Mouse (Mus musculus) neutrophil, adult 5-6 weeks (primary cell): ENCODE measurements around the gene Efnb3. TPM values are rescaled to one million over a fixed set of nuclear protein-coding genes. Genes with fewer than 3 reads are reported as not detected.

Source experiments
- ATAC-seq: fragments of 151-379, 151-347 bp; 2 replicates; pipeline ENCODE4 v1.8.0; 2017; ENCODE audit warnings: mild to moderate bottlenecking, moderate TSS enrichment; ENCODE audit not compliant: insufficient number of reproducible peaks, poor library complexity, low FRiP score, severe bottlenecking; ENCODE audit errors: extremely low read depth
- total RNA-seq: library from RNA; stranded (forward); fragments of 200-1000 nt; gene quantifications from 2 replicates; pipeline ENCODE4 v1.2.3, GENCODE M21; 2017

Efnb3 gene
- total RNA-seq, 1 experiment from 2014 or later, result 0.47 TPM

DNA sequence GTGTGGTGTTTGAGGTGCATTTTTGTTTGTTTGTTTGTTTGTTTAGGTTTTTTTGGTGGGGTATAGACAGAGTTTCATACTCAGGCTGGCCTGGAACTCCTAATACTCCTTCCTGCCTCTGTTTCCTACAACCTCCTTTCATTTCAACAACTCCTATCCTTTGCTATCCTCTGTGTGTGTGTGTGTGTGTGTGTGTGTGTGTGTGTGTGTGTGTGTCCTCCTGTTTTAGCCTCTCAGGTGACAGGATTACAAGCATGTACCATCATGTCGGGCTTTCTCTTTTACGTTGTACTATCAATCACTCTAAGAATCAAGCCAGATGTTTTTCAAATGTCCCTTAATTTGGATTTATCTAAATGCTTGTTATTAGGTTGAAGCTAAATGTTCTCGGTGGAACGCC, 33.4 kb downstream of the Efnb3 start:
- no peak for ATAC-seq

DNA sequence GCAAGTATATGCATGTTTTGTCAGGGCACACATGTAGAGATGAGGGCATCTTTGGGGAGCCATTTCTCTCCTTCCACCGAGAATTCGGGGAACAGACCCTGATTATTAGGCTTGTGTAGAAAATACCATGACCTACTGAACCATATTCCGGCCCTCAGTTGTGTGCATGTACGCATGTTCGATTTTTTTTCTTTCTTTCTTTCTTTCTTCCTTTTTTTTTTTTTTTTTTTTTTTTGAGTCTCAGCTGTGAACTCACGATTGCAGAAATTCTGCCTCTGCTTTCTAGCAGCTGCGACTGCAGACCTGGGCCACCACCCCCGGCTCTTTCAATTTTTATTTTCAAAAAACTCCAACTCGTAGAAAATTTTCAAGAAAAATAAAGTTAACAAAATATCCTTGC, 34.3 kb downstream of the Efnb3 start:
- no peak for ATAC-seq

DNA sequence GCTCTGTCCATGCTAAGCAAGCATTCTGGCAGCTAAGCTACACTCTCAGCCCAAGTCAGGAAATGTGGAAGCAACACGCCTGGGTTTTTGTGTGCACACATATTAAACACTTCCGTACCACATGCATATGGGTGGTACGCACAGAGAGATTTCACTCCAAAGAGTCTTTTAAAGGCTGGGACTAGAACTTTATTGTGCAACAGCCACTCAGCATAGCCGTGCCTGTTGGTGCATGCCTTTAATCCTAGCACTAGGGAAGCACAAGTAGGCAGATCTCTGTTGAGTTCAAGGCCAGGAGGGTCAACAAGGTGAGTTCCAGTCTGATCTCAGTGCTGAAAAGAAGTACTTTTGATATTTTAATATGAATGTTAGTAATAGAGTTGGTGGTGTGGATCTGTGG, 36.4 kb downstream of the Efnb3 start:
- no peak for ATAC-seq

DNA sequence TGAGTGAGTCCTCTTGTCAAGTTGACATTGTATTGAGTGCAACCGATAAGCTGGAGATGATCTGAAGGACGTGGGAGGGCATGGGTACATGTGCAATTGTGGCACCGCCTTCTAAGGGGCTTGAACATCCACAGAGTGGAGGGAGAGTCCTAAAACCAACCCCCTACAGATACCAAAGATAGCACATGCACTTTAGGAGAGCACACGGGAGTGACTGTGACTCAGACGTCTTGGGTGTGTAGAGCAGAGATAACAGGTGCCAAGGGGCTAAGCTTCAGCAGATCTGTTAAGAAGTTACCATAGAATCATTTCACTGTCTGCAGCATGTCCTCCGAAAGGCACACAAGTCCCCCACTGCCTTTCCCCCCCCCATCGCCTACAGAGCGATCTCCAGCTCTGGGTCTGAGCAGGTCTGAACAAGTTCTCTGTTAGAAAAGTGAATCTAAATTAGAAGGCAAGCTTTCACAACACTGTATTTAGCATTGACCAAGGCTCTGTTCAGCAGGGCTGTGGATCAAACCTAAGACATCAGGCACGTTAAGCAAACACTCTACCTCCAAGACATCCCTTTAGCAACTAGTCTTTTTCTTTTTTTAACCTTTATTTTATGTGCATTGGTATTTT, 38.4 kb downstream of the Efnb3 start:
- no peak for ATAC-seq

DNA sequence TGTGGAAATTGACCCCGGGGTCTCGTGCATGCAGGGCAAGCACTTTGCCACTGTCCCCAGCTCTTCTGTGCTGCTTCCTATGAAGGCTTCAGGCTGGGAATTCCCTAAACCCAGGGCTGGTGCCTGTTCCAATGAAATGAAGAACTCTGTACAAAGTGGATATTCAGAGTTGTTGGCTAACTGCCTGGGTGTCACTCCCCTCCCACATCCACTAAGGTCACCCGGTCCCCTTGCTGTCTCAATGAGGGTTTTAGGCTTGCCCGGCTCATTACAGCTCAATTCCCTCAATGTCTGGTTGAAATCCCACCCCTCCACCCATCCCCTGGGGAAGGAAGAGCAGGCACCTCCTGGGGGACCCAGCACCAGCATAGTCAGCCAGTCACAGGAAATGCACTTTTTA, 40.0 kb downstream of the Efnb3 start:
- ATAC-seq, result no peak

DNA sequence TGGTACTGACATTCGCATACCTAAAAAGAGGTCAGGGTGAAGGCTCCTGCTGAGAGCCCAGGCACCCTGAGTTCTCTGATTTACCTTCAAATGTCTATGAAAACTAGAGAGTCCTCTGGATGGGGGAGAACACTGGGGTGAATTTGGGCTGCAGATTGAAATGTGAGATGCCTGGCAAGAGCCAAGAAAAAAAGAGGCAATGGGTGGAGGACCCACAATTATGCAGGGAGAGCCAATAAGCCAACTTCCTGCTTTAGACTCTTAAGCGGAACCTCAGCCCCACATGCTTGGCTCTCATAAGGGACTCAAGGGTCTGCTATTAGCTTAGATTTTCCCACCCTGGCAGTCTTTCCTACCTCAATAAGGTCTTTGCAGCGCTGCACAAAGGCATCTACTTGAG, 43.3 kb downstream of the Efnb3 start:
- no peak for ATAC-seq

DNA sequence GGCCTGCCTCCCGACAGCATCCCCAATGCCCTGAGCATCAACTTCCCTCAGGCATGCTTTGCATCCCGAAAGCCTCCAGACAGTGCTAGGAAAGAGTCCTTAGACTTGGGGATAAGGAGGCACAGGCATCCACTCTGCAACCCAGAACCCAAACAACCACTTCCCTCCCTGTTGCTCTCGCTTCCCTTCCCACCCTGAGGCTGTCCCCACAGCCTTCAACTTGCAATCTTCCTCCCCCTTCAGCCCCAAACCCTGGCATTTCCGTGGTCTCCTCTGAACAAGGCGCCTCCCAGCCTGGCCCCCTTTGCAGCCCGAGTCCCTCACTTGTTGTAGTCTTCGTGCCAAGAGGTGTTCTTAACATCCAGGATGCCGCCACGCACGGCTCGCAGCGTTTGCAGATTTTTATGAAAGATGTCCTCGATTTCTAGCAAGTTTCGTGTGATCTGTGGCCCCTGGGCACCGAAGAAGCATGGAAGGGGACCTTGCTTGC, 43.8 kb downstream of the Efnb3 start:
- ATAC-seq, result no peak

DNA sequence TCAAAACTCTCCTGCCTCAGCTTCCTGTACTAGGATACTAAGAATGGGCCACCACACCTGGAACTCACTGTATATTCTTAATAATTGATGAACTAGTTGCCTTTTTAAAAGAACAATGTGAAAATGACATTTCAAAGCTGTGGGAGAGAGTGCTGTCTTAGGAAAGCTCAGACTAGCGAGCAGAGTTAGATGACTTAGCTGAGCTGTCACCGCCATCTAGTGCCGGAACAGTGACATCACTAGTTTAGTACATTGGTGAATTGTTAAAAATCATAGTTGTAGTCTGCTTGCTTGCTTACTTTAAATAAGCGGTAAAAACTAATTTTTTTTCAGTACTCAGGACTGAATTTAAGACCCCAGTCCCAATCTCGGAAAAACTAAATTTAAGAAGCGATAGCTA, 46.2 kb downstream of the Efnb3 start:
- ATAC-seq, result peak; percentile 56; the same call in 1 of the 2 replicates

DNA sequence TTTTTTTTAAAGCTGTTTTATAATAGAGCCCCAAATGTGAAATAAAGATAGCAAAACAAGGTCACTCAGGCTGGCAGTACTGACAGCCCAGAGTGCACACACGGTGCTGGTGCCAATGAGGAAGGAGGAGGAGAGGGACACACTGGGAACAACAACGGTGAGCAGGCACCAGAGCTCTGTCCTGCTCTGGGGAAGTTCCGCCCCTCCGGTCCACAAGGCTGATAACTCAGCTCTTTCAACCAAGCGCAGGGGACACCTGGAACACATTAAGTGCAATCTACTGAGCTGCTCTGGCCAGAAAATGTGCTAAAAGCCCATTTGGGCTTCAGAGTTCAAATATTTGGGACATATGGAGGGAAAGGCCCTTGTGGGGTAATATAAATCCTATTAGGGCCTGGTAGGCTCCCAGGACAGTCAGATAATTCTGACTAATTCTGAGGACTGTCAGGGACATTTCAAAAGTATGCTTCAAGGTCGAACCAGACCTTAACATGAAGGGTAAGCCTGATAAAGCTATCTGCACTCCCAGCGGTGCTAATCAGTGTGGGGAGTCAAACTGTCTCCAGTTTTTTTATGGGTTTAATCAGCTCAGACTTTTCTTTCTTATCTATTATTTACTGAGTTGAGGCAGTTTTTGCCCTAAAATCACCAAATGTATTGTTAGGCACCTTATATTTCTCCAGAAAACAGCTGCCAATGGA, 49.1 kb downstream of the Efnb3 start:
- ATAC-seq, result no peak

Other genes starting within 250 kb of the Efnb3 start
- gene Cntrob, start 236.4 kb downstream of the Efnb3 start, total RNA-seq, result 20.9 and 27.7 TPM in 2 replicates
- gene Trappc1, start 236.2 kb downstream of the Efnb3 start, total RNA-seq, result 34.7 and 38.6 TPM in 2 replicates
- gene Kcnab3, start 233.9 kb downstream of the Efnb3 start, total RNA-seq, result 0.47 and 0.86 TPM in 2 replicates
- 0.93 and 2.6 TPM in 2 replicates for gene Rnf227, start 219.7 kb downstream of the Efnb3 start, total RNA-seq
- gene Chd3, start 190.8 kb downstream of the Efnb3 start, total RNA-seq, result 152 and 159 TPM in 2 replicates
- 34.1 and 39.9 TPM in 2 replicates for gene Naa38, start 164.7 kb downstream of the Efnb3 start, total RNA-seq
- gene Cyb5d1, start 164.6 kb downstream of the Efnb3 start, total RNA-seq, result 53.2 and 64.2 TPM in 2 replicates
- 2.7 and 3.3 TPM in 2 replicates for gene Tmem88, start 162.0 kb downstream of the Efnb3 start, total RNA-seq
- gene Kdm6b, start 146.5 kb downstream of the Efnb3 start, total RNA-seq, result 18.4 and 23.8 TPM in 2 replicates
- gene Dnah2, start 11.1 kb downstream of the Efnb3 start, total RNA-seq, result 0.12 TPM in 1 of 2 replicates, not detected in the other
- gene Wrap53, start 20.1 kb upstream of the Efnb3 start, total RNA-seq, result 3.8 and 8.0 TPM in 2 replicates
- gene Trp53, start 20.2 kb upstream of the Efnb3 start, total RNA-seq, result 38.3 and 39.8 TPM in 2 replicates
- gene Atp1b2, start 45.7 kb upstream of the Efnb3 start, total RNA-seq, result not detected in 2 replicates
- not detected in 2 replicates for gene Shbg, start 57.7 kb upstream of the Efnb3 start, total RNA-seq
- gene Sat2, start 61.8 kb upstream of the Efnb3 start, total RNA-seq, result not detected in 2 replicates
- 75.8 and 86.1 TPM in 2 replicates for gene Fxr2, start 72.8 kb upstream of the Efnb3 start, total RNA-seq
- 1.5 and 2.1 TPM in 2 replicates for gene Sox15, start 95.1 kb upstream of the Efnb3 start, total RNA-seq
- gene Mpdu1, start 102.4 kb upstream of the Efnb3 start, total RNA-seq, result 35.6 and 41.3 TPM in 2 replicates
- gene Cd68, start 105.9 kb upstream of the Efnb3 start, total RNA-seq, result 82.6 and 91.5 TPM in 2 replicates
- 265 and 300 TPM in 2 replicates for gene Eif4a1, start 112.2 kb upstream of the Efnb3 start, total RNA-seq
- 92.3 and 106 TPM in 2 replicates for gene Senp3, start 121.9 kb upstream of the Efnb3 start, total RNA-seq
- gene Tnfsf13, start 125.6 kb upstream of the Efnb3 start, total RNA-seq, result 3.3 and 3.7 TPM in 2 replicates
- 0.70 and 0.74 TPM in 2 replicates for gene Tnfsf12, start 135.6 kb upstream of the Efnb3 start, total RNA-seq
- 0.58 and 0.86 TPM in 2 replicates for gene Tnfsfm13, start 135.9 kb upstream of the Efnb3 start, total RNA-seq
- 40.2 and 59.4 TPM in 2 replicates for gene Polr2a, start 198.4 kb upstream of the Efnb3 start, total RNA-seq
- gene Slc35g3, start 201.8 kb upstream of the Efnb3 start, total RNA-seq, result not detected in 2 replicates
- gene Zbtb4, start 205.7 kb upstream of the Efnb3 start, total RNA-seq, result 22.0 and 27.8 TPM in 2 replicates
- gene Chrnb1, start 235.7 kb upstream of the Efnb3 start, total RNA-seq, result 3.5 and 5.3 TPM in 2 replicates
- not detected in 2 replicates for gene Fgf11, start 241.7 kb upstream of the Efnb3 start, total RNA-seq
- gene Tmem102, start 245.4 kb upstream of the Efnb3 start, total RNA-seq, result 0.58 TPM in 1 of 2 replicates, not detected in the other